Mouse (Mus musculus) G1E (cell line): ENCODE results near the gene Tmem38b.

ENCODE experiments used
- CTCF ChIP-seq: IDR thresholded peaks from 2 replicates; pipeline ENCODE4 v1.5.1; 2012; ENCODE audit warnings: low read depth, low read length, inconsistent platforms, mixed read lengths
- GATA1 ChIP-seq: IDR thresholded peaks from 2 replicates; pipeline ENCODE4 v1.6.1; 2012; ENCODE audit warnings: borderline replicate concordance, low read length, inconsistent platforms, mixed read lengths
- GATA2 ChIP-seq: IDR thresholded peaks from 2 replicates; pipeline ENCODE4 v1.6.1; 2012; ENCODE audit warnings: low read depth, low read length, inconsistent platforms, borderline replicate concordance

DNA sequence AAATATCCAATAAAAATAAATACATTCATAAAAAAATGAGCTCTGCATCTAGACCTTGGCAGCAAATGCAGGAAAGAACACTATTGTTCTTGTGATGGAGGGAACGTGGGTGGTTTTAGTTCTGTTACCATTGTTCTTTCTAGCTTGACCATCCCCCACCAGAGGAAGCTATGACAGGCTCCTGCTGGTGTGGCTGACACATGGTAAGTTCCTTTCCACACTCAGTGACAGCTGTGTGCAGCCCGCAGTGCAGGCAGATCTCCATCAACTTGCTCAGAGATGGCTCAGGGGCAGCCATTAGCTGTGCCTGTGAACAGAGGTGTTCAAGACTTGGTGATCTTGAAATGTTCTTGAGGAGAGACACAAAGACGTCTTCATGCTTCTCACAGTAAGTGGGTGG is 6.5 kb downstream of the Tmem38b start:
- TF ChIP-seq CTCF (no peak), GATA1 (no peak), GATA2 (no peak)
